Mouse (Mus musculus) erythroblast, embryonic 14.5 days (primary cell): ENCODE data around the gene Olfr101.

Source experiments
- GATA1 ChIP-seq: IDR thresholded peaks from 2 replicates; pipeline ENCODE4 v1.6.1; 2012; ENCODE audit warnings: low read length, inconsistent platforms, mixed read lengths
- TAL1 ChIP-seq: IDR thresholded peaks from 3 replicates; pipeline ENCODE4 v1.6.1; 2012; ENCODE audit warnings: low read length, inconsistent platforms, mixed read lengths

DNA sequence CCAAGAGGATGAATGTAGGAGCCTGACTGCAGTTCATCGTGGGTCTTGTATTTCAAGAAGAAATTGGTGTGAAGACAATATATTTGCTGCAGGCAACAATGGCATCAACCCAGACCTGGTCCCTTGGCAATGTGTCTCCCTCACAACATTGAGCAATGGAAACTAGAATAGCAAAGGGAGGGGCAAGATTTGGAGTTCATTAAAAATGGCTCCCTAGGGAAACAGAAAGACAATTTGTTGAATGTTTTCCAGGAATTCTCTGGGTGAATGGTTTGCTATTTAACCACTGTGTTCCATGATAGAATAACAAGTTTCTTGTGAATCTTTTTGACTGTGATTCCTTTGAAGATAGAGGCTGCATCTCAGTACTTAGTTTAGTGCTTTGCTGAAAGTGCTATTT, 40.5 kb downstream of the Olfr101 start, which contains the start of gene Olfr98:
- TF ChIP-seq GATA1 (no peak), TAL1 (no peak)
